Mouse (Mus musculus) liver, adult 2 months (tissue): ENCODE data around the gene Ccdc63. TPM values are rescaled to one million over a fixed set of nuclear protein-coding genes. Genes with fewer than 3 reads are reported as not detected.

Experiments used
- DNase-seq: peaks from one replicate; pipeline ENCODE4 v3.0.0-alpha.2; 2011; ENCODE audit warnings: low read depth, low spot score; ENCODE audit errors: extremely low read depth
- H3K27ac ChIP-seq: fragments of 200-500 bp; replicated peaks from 2 replicates; pipeline ENCODE4 v1.5.1; 2012; ENCODE audit warnings: low read depth, mild to moderate bottlenecking, control low read depth, inconsistent platforms, low read length; ENCODE audit not compliant: insufficient read depth
- H3K27me3 ChIP-seq: fragments of 200-500 bp; 2 replicates; pipeline ENCODE4 v1.6.1; 2012; ENCODE audit warnings: mild to moderate bottlenecking, moderate library complexity, low read length, inconsistent platforms; ENCODE audit not compliant: control insufficient read depth, insufficient read depth
- H3K36me3 ChIP-seq: fragments of 200-500 bp; 2 replicates; pipeline ENCODE4 v1.6.1; 2012; ENCODE audit warnings: low read length, inconsistent platforms; ENCODE audit not compliant: control insufficient read depth, insufficient read depth
- H3K4me1 ChIP-seq: fragments of 200-500 bp; 2 replicates; pipeline ENCODE4 v1.6.1; 2011; ENCODE audit warnings: low read length; ENCODE audit not compliant: control insufficient read depth, insufficient read depth
- H3K4me3 ChIP-seq: fragments of 200-500 bp; 2 replicates; pipeline ENCODE4 v1.5.1; 2011; ENCODE audit warnings: low read depth, mild to moderate bottlenecking, control low read depth, low read length, moderate library complexity; ENCODE audit not compliant: insufficient read depth
- H3K79me2 ChIP-seq: fragments of 200-500 bp; 2 replicates; pipeline ENCODE4 v1.6.1; 2012; ENCODE audit warnings: inconsistent platforms, mild to moderate bottlenecking, low read length, moderate library complexity; ENCODE audit not compliant: control insufficient read depth, insufficient read depth
- H3K9ac ChIP-seq: fragments of 200-500 bp; 2 replicates; pipeline ENCODE4 v1.6.1; 2012; ENCODE audit warnings: low read depth, mild to moderate bottlenecking, control low read depth, inconsistent platforms, low read length
- CTCF ChIP-seq: fragments of 200-500 bp; IDR thresholded peaks from 2 replicates; pipeline ENCODE4 v1.5.1; 2011; ENCODE audit warnings: low read depth, low read length, control low read depth
- POLR2A ChIP-seq: fragments of 200-500 bp; IDR thresholded peaks from 2 replicates; pipeline ENCODE4 v1.6.1; 2011; ENCODE audit warnings: low read length, control low read depth; ENCODE audit not compliant: insufficient read depth; ENCODE audit errors: extremely low read depth
- WGBS: fragments of 180-500 bp; shearing (Covaris S2); methylation state at CpG from one replicate; pipeline ENCODE4 v1.1.7; 2018; 5-methylcytosine and 5-hydroxymethylcytosine counted together
- polyA plus RNA-seq: library from polyadenylated mRNA; depleted of rRNA; stranded (reverse); fragments of >200 nt; gene quantifications from 2 replicates; pipeline ENCODE4 v1.2.3, GENCODE M21; 2012
- total RNA-seq: library from RNA; depleted of rRNA; stranded (reverse); fragments of >200 nt; gene quantifications from 2 replicates; pipeline ENCODE4 v1.2.3, GENCODE M21; 2014

Ccdc63 gene
- total and polyA plus RNA-seq, 2 experiments, result not detected

GRCm38 (mm10) chr5:122164011-122164410, 23.4 kb upstream of the Ccdc63 start:
- Histone ChIP-seq H3K79me2 (peaks cover 42% of the 10 kb centered on the region), H3K27me3 (no peaks in the 10 kb centered on the region), H3K4me3 (no peak overlapping the region), H3K9ac (0 out of 2 replicates have a peak overlapping the region, but pooled peaks have one; percentile 2), H3K27ac (no peak overlapping the region), H3K36me3 (peaks cover 7% of the 10 kb centered on the region), H3K4me1 (peaks cover 39% of the 10 kb centered on the region)
- TF ChIP-seq CTCF (no peak), POLR2A (no peak)
- no peak for DNase-seq
- 13% methylated on average over 3 of the region's 3 CpGs for WGBS

- no peak for TF ChIP-seq CTCF
- WGBS, result 37% methylated on average over 6 of the region's 6 CpGs
- DNase-seq, result no peak
- Histone ChIP-seq H3K27me3 (no peaks in the 10 kb centered on the region), H3K4me1 (peaks cover 39% of the 10 kb centered on the region), H3K4me3 (no peak overlapping the region), H3K9ac (no peak overlapping the region), H3K79me2 (peaks cover 50% of the 10 kb centered on the region), H3K27ac (no peak overlapping the region), H3K36me3 (peaks cover 2% of the 10 kb centered on the region; the same call in 1 of the 2 replicates)
Measured at GRCm38 (mm10) chr5:122163194-122163593, 22.6 kb upstream of the Ccdc63 start.

GRCm38 (mm10) chr5:122158557-122159515, 18.2 kb upstream of the Ccdc63 start:
- TF ChIP-seq CTCF (no peak), POLR2A (no peak)
- DNase-seq, result peak; percentile 51
- peak overlapping the region; percentile 98 for H3K4me3 ChIP-seq
- peaks cover 41% of the 10 kb centered on the region for H3K4me1 ChIP-seq
- H3K27ac ChIP-seq, result peak overlapping the region; percentile 43
- H3K27me3 ChIP-seq, result no peaks in the 10 kb centered on the region
- H3K9ac ChIP-seq, result peak overlapping the region; percentile 97
- WGBS, result 2% methylated on average over 42 of the region's 42 CpGs
- H3K36me3 ChIP-seq, result no peaks in the 10 kb centered on the region; the same call in 1 of the 2 replicates
- H3K79me2 ChIP-seq, result peaks cover 43% of the 10 kb centered on the region

GRCm38 (mm10) chr5:122157827-122158381, 17.3 kb upstream of the Ccdc63 start, which contains the start of gene Ppp1cc:
TSS of gene Ppp1cc (plus strand) at chr5:122158278.
- H3K27me3 ChIP-seq, result no peaks in the 10 kb centered on the region
- H3K4me1 ChIP-seq, result peaks cover 33% of the 10 kb centered on the region
- peaks cover 43% of the 10 kb centered on the region for H3K79me2 ChIP-seq
- no peaks in the 10 kb centered on the region; the same call in 1 of the 2 replicates for H3K36me3 ChIP-seq
- H3K9ac ChIP-seq, result peak within 1 kb of the TSS; percentile 97
- DNase-seq, result peak; percentile 59
- peak within 1 kb of the TSS; percentile 62 for H3K27ac ChIP-seq
- WGBS, result under 1% methylated on average over 54 of the region's 54 CpGs
- peak within 1 kb of the TSS; percentile 98 for H3K4me3 ChIP-seq
- TF ChIP-seq POLR2A (0 out of 2 replicates have a peak, but pooled peaks have one; percentile 46), CTCF (no peak)

GRCm38 (mm10) chr5:122156486-122156885, 15.9 kb upstream of the Ccdc63 start:
- no peak for DNase-seq
- H3K27me3 ChIP-seq, result no peaks in the 10 kb centered on the region
- peaks cover 27% of the 10 kb centered on the region for H3K4me1 ChIP-seq
- no peak overlapping the region for H3K4me3 ChIP-seq
- TF ChIP-seq CTCF (no peak), POLR2A (no peak)
- no peaks in the 10 kb centered on the region for H3K36me3 ChIP-seq
- no peak overlapping the region for H3K9ac ChIP-seq
- WGBS, result 61% methylated on average over 2 of the region's 2 CpGs
- H3K27ac ChIP-seq, result no peak overlapping the region
- H3K79me2 ChIP-seq, result peaks cover 30% of the 10 kb centered on the region
